Mouse (Mus musculus) cerebellum, adult 11 months (tissue): ENCODE data around the gene Gabarap.

Experiments
- DNase-seq: peaks from one replicate; pipeline ENCODE4 v3.0.0; 2022

Gabarap gene

DNA sequence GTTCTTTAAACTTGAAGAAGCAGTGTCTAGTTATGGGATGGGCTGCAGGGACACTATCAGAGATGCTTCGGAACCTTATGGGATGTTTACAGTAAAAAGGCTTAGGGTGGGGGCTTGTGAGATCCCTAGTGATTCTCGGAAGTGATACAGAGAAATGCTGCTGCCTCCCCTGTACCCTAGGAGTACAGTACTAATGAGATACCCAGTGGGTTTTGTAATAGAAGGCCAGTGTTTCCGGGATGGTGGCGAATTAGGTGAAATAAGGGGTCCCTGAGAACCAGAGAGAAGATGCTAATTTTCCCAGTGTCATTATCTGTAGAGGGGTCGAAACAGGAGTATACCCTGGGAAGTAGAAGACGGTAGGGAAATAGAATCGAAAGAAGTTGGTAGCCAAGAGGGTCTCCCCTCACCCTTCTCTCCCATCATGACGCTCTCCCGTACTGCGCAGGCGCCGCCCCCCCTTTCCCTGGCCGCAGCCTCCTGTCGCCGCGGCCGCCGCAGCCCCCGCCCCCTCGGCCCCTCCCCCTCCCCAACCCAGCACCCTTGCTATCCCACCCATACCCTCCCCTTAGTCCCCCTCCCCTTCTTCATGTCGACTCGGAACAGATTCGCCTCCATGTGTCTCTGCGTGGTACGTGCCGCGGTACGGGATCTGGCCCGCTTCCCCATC lies 32.7 kb downstream of the Gabarap start:
- DNase-seq, result peak; percentile 34

DNA sequence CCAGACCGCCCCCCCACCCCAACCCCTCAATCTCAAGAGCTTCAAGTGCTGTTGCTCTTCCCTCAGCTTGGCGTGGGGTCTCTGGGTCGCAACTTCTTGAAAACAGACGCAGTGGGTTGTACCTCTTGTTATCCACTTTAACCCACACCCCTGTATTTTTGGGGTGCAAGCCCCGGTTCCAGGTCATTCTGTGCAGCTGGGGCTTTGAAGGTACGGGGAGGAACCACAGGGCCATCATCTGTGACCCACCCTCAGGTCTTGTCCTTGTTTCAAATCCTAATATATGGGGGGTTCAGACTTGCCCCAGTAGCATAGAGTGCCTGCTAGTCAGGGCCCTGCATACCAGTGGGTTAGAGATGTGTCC lies 33.2 kb downstream of the Gabarap start:
- DNase-seq, result no peak

DNA sequence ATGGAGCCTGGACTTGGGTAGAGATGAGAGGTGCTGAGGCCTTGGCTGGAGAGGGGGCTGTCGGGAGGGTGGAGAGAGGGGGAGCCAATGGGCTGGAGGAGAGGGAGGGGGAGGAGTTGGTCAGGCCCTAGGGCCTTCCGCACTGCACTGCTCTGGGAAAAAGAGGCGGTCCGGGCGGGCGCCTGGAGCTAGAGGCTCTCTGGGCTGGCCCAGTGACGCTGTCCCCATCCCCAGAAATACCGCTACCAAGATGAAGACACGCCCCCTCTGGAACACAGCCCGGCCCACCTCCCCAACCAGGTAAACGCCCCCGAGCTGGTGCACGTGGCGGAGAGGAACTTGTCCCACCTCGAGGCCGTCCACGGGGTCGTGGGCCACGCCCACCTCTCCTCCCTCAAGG lies 35.7 kb downstream of the Gabarap start:
- peak; percentile 65 for DNase-seq

DNA sequence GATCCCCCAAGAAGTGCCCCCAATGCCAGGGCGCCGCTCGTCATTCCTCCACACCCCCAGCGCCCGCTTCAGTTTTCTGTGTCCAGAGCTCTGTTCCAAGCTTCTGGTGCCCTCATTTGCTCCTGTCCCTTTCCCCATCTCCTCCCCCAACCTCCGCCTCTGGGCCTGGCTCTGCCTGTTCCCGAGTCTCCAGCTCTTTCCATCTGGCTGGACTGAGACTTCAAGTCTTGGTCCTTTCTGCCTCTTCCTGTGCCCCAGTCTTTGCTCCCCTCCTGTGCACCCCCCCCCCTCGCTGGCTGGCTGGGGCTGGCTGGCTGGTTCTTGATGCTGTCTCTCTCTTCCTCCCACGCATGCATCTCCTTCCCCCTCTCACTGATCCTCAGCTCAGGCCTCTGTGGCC lies 36.5 kb downstream of the Gabarap start:
- no peak for DNase-seq

DNA sequence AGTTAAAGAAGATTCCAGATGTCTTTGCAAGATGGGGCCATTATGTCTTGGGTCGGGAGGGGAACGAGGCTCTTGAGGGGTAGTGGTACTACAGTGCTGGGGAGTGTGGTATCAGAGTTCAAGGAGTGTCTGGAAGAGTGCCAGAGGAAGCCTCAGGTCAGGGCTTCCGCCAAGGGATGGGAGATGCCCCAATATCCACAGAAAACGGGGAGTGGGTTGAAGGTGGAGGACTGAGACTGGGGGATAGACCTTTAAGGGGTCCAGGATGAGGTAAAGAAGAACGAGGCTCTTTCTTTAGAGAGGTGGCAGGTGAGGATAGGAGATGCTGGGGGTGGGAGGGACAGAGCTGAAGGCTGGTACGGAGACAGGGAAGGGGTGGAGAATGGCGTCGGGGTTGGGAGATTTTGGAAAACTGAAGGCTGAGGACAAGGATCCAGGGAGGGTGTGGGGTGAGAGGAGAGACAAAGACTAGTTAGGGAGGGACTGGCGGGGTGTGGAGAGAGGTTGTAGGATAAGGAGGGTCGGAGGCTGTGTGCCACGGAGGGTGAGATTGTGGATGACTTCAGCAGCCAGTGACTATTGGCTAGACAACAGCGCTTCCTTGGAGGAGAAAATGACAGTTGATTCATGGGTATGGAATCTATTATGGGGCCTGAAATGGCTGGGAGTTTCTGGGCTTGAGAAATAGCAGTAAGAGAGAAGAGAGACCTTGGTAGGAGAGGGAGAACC lies 37.6 kb downstream of the Gabarap start:
- DNase-seq, result no peak

DNA sequence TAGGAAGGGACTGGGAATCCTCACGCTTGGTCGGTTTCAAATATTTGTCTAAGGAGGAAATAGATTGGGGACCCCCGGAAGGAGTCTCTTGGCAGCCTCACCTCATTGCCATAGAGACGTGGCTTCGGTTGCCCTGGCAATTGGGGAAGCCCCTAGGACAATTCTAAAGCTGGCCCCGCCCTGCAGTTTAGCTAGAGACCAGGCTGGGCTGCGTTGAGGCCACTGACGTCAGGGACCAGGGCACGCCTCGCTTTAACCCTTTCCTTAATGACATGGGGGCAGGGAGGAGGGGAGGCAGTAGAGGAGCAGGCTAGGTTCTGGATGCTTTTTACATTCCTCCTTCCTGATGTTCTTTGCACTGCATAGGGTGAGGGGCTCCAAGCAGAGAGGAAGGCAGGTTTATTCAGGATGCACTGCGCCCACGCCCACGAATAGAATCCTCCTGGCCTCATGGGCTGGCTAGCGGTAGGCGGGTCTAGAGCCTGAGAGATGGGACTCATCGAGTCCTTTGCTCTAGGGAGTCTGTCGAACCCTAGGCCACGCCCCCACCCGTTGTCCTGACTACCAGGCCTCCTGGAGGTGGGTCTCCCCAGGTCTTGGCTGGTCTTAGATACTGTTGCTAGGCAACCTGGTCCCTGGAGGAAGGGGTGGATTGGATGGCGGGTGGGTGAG lies 38.3 kb downstream of the Gabarap start:
- DNase-seq, result peak; percentile 64

DNA sequence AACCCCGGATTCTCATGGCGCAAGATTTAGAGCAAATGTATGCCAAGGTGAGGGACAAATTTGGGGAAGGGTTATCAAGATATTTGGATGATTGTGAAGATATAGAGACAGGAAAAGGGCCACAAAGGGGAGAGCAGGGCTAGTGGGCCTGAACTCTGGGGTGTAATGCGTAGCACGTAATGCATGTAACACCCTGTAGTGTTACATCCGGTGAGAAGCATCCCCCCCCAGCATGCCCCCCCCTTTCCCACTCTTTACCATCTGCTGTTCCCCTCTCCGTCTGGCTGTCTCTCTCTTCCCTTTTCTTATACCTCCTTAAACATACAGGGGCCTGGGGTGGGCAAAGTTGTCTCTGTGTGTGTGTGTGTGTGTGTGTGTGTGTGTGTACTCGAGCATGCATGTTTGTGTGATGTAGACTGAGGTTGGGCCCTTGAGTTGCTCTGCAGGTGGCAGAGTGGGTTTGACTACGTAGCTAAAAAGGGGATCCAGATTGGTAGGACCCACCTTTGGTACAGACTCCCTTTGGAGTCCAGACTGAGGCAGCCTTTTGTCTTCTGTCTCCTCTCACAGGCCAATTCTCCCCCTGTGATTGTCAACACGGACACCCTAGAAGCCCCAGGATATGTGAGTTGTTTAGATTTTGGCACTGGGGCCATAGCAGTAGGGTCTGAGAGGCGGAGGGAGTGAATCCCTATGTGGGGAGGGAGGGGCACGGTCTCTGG lies 39.0 kb downstream of the Gabarap start:
- no peak for DNase-seq

DNA sequence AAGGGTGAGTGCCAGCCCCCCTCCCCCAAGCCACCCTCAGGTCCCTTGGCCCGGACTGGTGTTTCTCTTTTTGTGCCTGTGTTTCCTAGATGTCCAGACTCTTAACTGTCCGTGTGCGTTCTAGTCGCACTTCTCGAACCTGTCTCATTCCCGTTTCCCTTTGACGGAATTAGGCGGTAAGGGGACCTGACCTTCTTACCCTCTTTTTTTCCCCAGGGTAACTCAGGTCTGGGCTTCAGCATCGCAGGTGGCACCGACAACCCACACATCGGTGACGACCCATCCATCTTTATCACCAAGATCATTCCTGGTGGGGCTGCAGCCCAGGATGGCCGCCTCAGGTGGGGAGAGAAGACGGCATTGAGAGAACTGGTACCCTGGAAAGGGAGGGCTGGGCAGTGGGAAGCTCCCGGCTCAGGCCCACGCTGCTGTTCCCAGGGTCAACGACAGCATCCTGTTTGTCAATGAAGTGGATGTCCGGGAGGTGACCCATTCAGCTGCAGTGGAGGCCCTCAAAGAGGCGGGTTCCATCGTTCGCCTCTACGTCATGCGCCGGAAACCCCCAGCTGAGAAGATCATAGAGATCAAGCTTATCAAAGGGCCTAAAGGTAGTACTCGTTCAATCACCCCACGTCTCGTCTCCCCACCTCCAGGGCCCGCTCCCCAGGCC lies 39.8 kb downstream of the Gabarap start:
- no peak for DNase-seq

DNA sequence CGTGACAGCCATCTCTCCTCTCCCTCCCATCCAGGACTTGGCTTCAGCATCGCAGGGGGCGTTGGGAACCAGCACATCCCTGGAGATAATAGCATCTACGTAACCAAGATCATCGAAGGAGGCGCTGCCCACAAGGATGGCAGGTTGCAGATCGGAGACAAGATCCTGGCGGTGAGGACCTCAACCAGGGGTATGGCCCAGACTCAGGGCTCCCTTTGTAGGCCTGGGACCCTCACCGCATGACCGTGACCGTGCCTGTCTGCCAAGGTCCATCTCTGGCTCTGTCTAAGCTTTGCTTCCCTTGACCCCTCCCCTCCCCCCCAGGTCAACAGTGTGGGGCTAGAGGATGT lies 40.4 kb downstream of the Gabarap start:
- DNase-seq, result no peak

DNA sequence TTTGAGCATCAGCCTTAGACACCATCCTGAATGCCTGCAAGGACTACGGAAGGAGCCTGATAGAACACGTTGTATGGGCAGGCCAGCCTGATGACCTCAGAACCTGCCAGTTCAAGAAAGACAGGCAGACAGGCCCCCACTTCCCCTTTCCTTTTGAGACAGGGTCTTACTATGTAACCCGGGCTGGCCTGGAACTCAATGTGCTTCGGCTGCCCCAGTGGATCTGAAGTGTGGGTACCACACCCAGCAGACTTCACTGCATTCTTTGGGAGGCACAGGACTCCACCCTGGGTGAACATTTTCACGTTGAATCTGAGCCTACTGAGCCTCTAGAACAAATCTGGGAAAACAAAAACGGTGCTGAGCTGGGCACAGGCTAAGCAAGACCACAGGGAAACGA lies 47.2 kb downstream of the Gabarap start:
- DNase-seq, result no peak

DNA sequence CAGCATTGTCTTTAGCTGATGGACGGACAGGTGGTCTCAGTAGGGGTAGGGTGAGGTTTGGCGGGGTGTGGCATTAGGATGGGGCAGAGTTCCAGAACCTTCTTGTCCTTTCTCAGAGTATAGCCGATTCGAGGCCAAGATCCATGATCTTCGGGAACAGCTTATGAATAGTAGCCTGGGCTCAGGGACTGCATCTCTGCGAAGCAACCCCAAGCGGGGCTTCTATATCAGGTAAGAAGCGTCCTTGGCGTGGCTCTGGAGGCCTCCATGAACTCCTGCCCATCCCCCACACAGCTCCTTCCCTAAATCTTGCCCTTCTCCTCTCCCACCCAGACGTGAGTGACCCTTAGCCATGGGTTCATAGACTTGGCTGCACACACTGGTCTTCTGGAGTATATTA lies 48.7 kb downstream of the Gabarap start:
- no peak for DNase-seq

DNA sequence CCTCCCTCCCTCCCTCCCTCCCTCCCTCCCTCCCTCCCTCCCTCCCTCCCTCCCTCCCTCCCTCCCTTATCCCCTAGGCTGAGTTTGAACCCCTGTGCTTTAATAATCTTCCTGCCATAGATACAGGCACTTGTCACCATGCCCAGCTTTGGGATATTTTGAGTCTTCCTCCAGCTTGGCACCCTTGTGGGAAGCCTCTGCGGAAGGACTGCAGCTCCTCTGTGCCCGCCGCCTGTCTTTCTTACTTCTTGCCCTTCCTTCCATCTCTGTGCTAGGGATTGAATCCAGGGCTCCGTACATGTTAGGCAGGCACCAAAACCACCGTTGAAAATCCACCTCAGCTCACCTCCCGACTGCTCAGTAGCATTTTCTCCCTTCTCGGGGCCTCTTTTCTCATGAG lies 49.2 kb downstream of the Gabarap start:
- DNase-seq, result no peak

DNA sequence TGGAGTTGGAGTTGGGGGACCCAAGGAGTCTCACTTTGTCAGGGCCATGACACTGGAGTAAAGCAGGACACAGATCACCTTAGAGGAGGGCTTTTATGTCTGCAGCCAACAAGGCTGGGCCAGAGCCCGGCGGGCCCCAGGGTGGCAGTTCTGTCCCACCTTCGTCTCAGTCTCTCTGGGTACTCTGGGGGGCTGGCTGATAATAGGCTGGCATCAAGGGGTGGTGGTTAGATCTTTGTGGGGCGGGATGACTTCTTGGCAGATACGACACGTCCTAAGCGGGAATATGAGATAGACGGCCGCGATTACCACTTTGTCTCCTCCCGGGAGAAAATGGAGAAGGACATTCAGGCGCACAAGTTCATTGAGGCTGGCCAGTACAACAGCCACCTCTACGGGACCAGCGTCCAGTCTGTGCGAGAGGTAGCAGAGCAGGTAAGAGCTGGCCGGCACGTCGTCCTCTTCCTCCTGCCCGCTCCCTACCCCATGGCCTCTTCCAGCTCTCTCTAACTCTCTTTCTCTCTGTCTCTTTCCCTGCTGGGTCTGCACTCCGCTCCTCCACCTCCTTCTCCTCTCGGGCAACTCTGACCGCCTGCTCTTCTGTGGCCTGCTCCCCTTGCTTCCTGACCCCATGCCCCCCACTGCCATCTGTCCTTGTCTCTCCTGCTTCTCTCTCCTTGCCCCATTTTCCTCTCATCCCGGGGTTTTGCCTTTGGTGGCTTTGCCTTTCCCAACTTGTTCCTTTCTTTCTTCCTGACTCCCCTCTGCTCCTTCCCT lies 51.6 kb downstream of the Gabarap start:
- DNase-seq, result no peak

DNA sequence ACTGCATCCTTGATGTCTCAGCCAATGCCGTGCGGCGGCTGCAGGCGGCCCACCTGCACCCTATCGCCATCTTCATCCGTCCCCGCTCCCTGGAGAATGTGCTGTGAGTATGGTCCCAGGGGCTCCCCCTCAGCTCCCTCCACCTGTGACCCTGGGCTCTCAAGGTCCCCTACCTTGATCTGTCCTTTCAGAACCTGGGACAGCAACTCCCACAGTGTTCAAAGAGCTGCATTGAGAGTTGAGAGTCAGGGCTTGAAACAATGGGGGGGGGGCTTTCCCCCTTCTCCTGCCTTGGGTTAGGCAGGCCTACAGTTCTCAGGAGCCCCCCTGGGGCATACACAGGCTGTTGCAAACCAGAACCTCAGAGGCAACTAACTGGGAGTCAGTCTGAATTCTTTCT lies 52.7 kb downstream of the Gabarap start:
- no peak for DNase-seq
